Mouse (Mus musculus): ENCODE measurements around the gene Gmfb. TPM values are rescaled to one million over a fixed set of nuclear protein-coding genes. Genes with fewer than 3 reads are reported as not detected.

The Gmfb gene
- polyA plus RNA-seq, 1 experiment from 2014 or later: 116 TPM

GRCm38 (mm10) chr14:46790303-46790702 is 31.7 kb downstream of the Gmfb start:
- ATAC-seq (replicated peaks; ENCODE audit: low FRiP score) (no peak), DNase-seq (ENCODE audit: low spot score) (no peak)
- no peak overlapping the region for H3K27ac ChIP-seq (ENCODE audit: low read depth, low read length)
- H3K27me3 ChIP-seq (ENCODE audit: control insufficient read depth, insufficient read depth, low read length): no peaks in the 10 kb centered on the region
- H3K36me3 ChIP-seq (ENCODE audit: control insufficient read depth, insufficient read depth, low read length): no peaks in the 10 kb centered on the region
- H3K9me3 ChIP-seq (ENCODE audit: control insufficient read depth, low read length): no peaks in the 10 kb centered on the region
- no peak overlapping the region for H3K4me2 ChIP-seq (ENCODE audit: low read depth, low read length, severe bottlenecking)
- 0 out of 2 replicates have a peak, but pooled peaks cover 4% of the 10 kb centered on the region for H3K4me1 ChIP-seq (replicated peaks; ENCODE audit: control insufficient read depth, insufficient read depth, low read length)
- WGBS: 75% methylated on average over 4 of the region's 4 CpGs
- no peak overlapping the region for H3K9ac ChIP-seq (ENCODE audit: low read length)
- H3K4me3 ChIP-seq (ENCODE audit: low read depth, low read length): no peak overlapping the region

DNA sequence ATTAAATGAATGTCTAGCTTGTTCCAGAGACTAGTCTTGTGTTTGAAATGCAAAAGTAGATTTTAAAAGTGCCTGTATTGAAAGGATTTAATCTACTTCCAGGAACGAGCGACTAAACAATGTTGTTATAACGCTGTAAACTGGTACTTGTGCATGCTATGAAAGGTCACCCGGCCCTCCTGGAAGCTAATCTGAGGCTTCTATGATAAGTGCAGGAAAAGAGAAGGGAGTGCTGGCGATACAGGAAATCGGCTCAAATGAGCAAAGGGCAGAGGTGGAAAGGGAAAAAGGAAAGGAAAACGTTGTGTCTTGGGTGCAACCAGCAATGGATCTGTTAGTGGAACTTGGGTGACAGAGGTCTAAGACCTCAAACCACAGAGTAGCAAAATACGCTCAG is 33.5 kb downstream of the Gmfb start:
- H3K9ac ChIP-seq (ENCODE audit: low read length): peak overlapping the region; percentile 9
- DNase-seq (ENCODE audit: low spot score) (no peak), ATAC-seq (replicated peaks; ENCODE audit: low FRiP score) (0 out of 2 replicates have a peak, but pooled peaks have one; percentile 22)
- H3K9me3 ChIP-seq (ENCODE audit: control insufficient read depth, low read length): no peaks in the 10 kb centered on the region
- H3K4me2 ChIP-seq (ENCODE audit: low read depth, low read length, severe bottlenecking): 0 out of 2 replicates have a peak overlapping the region, but pooled peaks have one; percentile 18
- 31% methylated on average over 8 of the region's 8 CpGs for WGBS
- H3K27me3 ChIP-seq (ENCODE audit: control insufficient read depth, insufficient read depth, low read length): no peaks in the 10 kb centered on the region
- peak overlapping the region; percentile 94 for H3K4me3 ChIP-seq (ENCODE audit: low read depth, low read length)
- H3K27ac ChIP-seq (ENCODE audit: low read depth, low read length): peak overlapping the region; percentile 98; the same call in 1 of the 2 replicates
- no peaks in the 10 kb centered on the region for H3K36me3 ChIP-seq (ENCODE audit: control insufficient read depth, insufficient read depth, low read length)
- 0 out of 2 replicates have a peak, but pooled peaks cover 4% of the 10 kb centered on the region for H3K4me1 ChIP-seq (replicated peaks; ENCODE audit: control insufficient read depth, insufficient read depth, low read length)

DNA sequence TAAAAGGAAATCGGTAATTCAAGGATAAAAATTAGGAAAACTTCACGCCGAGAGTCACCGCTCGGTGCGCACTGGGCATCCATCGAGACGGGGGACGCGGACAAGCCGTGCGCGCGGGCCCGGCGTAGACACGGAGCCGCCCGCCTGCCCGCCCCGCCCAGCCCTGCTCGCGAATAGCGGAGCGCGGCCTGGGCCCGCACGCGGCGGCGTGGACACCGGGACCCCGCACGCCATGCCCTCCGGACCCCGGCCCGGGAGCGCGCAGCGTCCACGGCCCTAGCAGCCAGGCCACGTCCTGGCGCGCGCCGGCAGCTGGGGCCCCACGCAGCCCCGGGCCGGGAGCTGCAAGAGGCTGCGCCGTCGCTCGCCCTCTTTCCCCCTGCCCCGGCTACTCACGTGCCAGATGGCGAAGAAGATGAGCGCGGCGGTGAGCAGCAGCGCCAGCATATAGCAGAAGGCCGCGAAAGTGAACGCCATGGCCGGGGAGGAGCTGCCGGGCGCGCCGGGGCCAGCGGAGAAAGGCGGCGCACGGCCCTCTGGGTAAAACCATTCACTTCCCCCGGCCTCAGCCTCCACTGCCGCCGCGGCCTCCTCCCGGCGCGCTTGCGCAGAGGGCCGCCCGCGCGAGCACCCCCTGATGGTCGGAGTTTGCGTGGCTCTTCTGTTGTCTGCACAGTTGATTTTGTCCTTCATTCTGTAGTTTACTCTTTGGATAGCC is 34.1 kb downstream of the Gmfb start, which contains the start of gene Cnih1:
Gene Cnih1 (minus strand): TSS at position 625 of the 718 bp plus-strand sequence.
- Histone ChIP-seq H3K4me2 (ENCODE audit: low read depth, low read length, severe bottlenecking) (peak within 1 kb of the TSS; percentile 66), H3K27ac (ENCODE audit: low read depth, low read length) (peak within 1 kb of the TSS; percentile 98), H3K4me3 (ENCODE audit: low read depth, low read length) (peak within 1 kb of the TSS; percentile 94), H3K9ac (ENCODE audit: low read length) (peak within 1 kb of the TSS; percentile 99), H3K36me3 (ENCODE audit: control insufficient read depth, insufficient read depth, low read length) (no peaks in the 10 kb centered on the region; the same call in 1 of the 2 replicates), H3K27me3 (ENCODE audit: control insufficient read depth, insufficient read depth, low read length) (no peaks in the 10 kb centered on the region), H3K4me1 (replicated peaks; ENCODE audit: control insufficient read depth, insufficient read depth, low read length) (0 out of 2 replicates have a peak, but pooled peaks cover 4% of the 10 kb centered on the region), H3K9me3 (ENCODE audit: control insufficient read depth, low read length) (no peaks in the 10 kb centered on the region)
- under 1% methylated on average over 71 of the region's 86 CpGs for WGBS
- DNase-seq (ENCODE audit: low spot score) (peak; percentile 97), ATAC-seq (replicated peaks; ENCODE audit: low FRiP score) (peak; percentile 96)

DNA sequence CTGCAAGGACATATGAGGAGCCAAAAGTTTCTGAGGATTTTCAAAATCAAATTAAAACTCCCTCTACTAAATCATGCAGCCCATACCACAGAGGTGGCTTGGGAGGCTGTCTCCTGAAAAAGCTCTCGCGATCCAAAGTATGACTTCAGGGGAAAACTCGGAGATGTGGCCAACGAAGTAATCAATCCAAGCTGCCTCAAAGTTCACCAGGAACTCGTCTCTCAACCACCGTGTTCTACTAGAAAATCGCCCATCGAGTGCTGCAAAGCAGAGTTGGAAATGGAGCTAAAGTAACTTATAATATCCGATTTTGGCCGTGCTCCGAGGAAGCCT is 34.6 kb downstream of the Gmfb start:
- Histone ChIP-seq H3K9ac (ENCODE audit: low read length) (peak overlapping the region; percentile 99), H3K36me3 (ENCODE audit: control insufficient read depth, insufficient read depth, low read length) (no peaks in the 10 kb centered on the region; the same call in 1 of the 2 replicates), H3K27me3 (ENCODE audit: control insufficient read depth, insufficient read depth, low read length) (no peaks in the 10 kb centered on the region), H3K9me3 (ENCODE audit: control insufficient read depth, low read length) (no peaks in the 10 kb centered on the region), H3K27ac (ENCODE audit: low read depth, low read length) (peak overlapping the region; percentile 98), H3K4me2 (ENCODE audit: low read depth, low read length, severe bottlenecking) (peak overlapping the region; percentile 66), H3K4me3 (ENCODE audit: low read depth, low read length) (peak overlapping the region; percentile 94), H3K4me1 (replicated peaks; ENCODE audit: control insufficient read depth, insufficient read depth, low read length) (0 out of 2 replicates have a peak, but pooled peaks cover 4% of the 10 kb centered on the region)
- no peak for ATAC-seq (replicated peaks; ENCODE audit: low FRiP score)
- under 1% methylated on average over 11 of the region's 11 CpGs for WGBS
- DNase-seq (ENCODE audit: low spot score): no peak

DNA sequence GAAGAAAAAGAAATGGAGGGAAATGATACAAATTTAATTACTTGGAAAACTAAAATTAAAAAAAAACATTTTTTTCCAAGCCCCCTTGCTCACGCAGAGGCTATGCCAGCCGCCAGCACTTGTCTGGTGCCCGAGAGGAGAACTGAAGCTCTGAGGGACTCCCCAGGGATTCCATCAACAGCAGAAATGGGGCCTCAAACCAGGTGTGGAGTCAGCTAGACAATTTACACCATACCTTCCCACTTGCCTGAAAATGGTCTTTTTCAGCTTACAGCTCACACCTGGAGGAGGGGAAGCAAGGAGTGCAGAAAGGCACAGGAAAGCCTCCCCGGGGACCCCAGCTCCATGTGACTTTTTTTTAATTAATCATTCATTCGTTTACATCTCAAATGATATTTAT is 36.8 kb downstream of the Gmfb start:
- no peaks in the 10 kb centered on the region for H3K27me3 ChIP-seq (ENCODE audit: control insufficient read depth, insufficient read depth, low read length)
- H3K4me1 ChIP-seq (replicated peaks; ENCODE audit: control insufficient read depth, insufficient read depth, low read length): 0 out of 2 replicates have a peak, but pooled peaks cover 4% of the 10 kb centered on the region
- no peak overlapping the region for H3K9ac ChIP-seq (ENCODE audit: low read length)
- 83% methylated on average over 5 of the region's 5 CpGs for WGBS
- H3K4me3 ChIP-seq (ENCODE audit: low read depth, low read length): no peak overlapping the region
- ATAC-seq (replicated peaks; ENCODE audit: low FRiP score) (no peak), DNase-seq (ENCODE audit: low spot score) (no peak)
- H3K9me3 ChIP-seq (ENCODE audit: control insufficient read depth, low read length): no peaks in the 10 kb centered on the region
- peaks cover 4% of the 10 kb centered on the region for H3K36me3 ChIP-seq (ENCODE audit: control insufficient read depth, insufficient read depth, low read length)
- no peak overlapping the region for H3K4me2 ChIP-seq (ENCODE audit: low read depth, low read length, severe bottlenecking)
- H3K27ac ChIP-seq (ENCODE audit: low read depth, low read length): no peak overlapping the region

- Histone ChIP-seq H3K4me2 (ENCODE audit: low read depth, low read length, severe bottlenecking) (no peak overlapping the region), H3K36me3 (ENCODE audit: control insufficient read depth, insufficient read depth, low read length) (peaks cover 21% of the 10 kb centered on the region), H3K27ac (ENCODE audit: low read depth, low read length) (no peak overlapping the region), H3K9me3 (ENCODE audit: control insufficient read depth, low read length) (peaks cover 8% of the 10 kb centered on the region; the same call in 1 of the 2 replicates), H3K9ac (ENCODE audit: low read length) (no peak overlapping the region), H3K27me3 (ENCODE audit: control insufficient read depth, insufficient read depth, low read length) (no peaks in the 10 kb centered on the region), H3K4me3 (ENCODE audit: low read depth, low read length) (no peak overlapping the region), H3K4me1 (replicated peaks; ENCODE audit: control insufficient read depth, insufficient read depth, low read length) (0 out of 2 replicates have a peak, but pooled peaks cover 4% of the 10 kb centered on the region)
- DNase-seq (ENCODE audit: low spot score): no peak
- 93% methylated on average over 10 of the region's 10 CpGs for WGBS
- ATAC-seq (replicated peaks; ENCODE audit: low FRiP score): no peak
Observed at GRCm38 (mm10) chr14:46783327-46783926, 38.6 kb downstream of the Gmfb start.

- Histone ChIP-seq H3K9ac (ENCODE audit: low read length) (no peak overlapping the region), H3K27me3 (ENCODE audit: control insufficient read depth, insufficient read depth, low read length) (no peaks in the 10 kb centered on the region), H3K9me3 (ENCODE audit: control insufficient read depth, low read length) (peaks cover 8% of the 10 kb centered on the region; the same call in 1 of the 2 replicates), H3K27ac (ENCODE audit: low read depth, low read length) (no peak overlapping the region), H3K4me3 (ENCODE audit: low read depth, low read length) (no peak overlapping the region), H3K4me2 (ENCODE audit: low read depth, low read length, severe bottlenecking) (no peak overlapping the region), H3K36me3 (ENCODE audit: control insufficient read depth, insufficient read depth, low read length) (peaks cover 29% of the 10 kb centered on the region), H3K4me1 (replicated peaks; ENCODE audit: control insufficient read depth, insufficient read depth, low read length) (0 out of 2 replicates have a peak, but pooled peaks cover 4% of the 10 kb centered on the region)
- 89% methylated on average over 8 of the region's 8 CpGs for WGBS
- DNase-seq (ENCODE audit: low spot score) (no peak), ATAC-seq (replicated peaks; ENCODE audit: low FRiP score) (no peak)
Observed at GRCm38 (mm10) chr14:46782187-46782828, 39.7 kb downstream of the Gmfb start.

DNA sequence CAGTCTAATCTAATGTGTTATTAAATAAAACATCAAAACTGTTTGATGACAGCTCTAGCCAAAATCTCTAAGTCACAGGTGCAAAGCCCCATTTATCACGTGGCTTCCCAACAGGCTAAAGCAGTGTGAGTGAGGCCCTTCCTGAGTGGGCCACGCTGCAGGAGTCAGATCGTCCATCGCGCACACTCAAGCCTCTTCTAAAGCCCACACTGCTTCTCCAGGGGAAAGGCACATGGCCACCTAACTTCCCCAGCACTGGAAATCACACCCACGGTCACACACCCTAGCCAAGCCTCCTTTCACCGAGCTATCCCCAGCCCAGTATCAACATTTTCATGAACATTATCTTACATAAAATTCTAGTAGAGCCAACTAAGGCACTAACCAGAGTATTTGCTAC is 41.0 kb downstream of the Gmfb start:
- Histone ChIP-seq H3K9ac (ENCODE audit: low read length) (no peak overlapping the region), H3K36me3 (ENCODE audit: control insufficient read depth, insufficient read depth, low read length) (peaks cover 29% of the 10 kb centered on the region), H3K4me3 (ENCODE audit: low read depth, low read length) (no peak overlapping the region), H3K27ac (ENCODE audit: low read depth, low read length) (no peak overlapping the region), H3K4me2 (ENCODE audit: low read depth, low read length, severe bottlenecking) (no peak overlapping the region), H3K9me3 (ENCODE audit: control insufficient read depth, low read length) (peaks cover 8% of the 10 kb centered on the region; the same call in 1 of the 2 replicates), H3K27me3 (ENCODE audit: control insufficient read depth, insufficient read depth, low read length) (no peaks in the 10 kb centered on the region), H3K4me1 (replicated peaks; ENCODE audit: control insufficient read depth, insufficient read depth, low read length) (no peaks in the 10 kb centered on the region)
- WGBS: 97% methylated on average over 7 of the region's 7 CpGs
- DNase-seq (ENCODE audit: low spot score): no peak
- ATAC-seq (replicated peaks; ENCODE audit: low FRiP score): no peak

Measured in forebrain, embryonic 11.5 days (tissue).